Mouse (Mus musculus): ENCODE results near the gene Cntrob. TPM values are rescaled to one million over a fixed set of nuclear protein-coding genes. Genes with fewer than 3 reads are reported as not detected.

Cntrob gene
- polyA plus RNA-seq (2012; rRNA removed) = 27.8 and 31.3 TPM in 2 replicates

- peak; percentile 98 to 99 for DNase-seq (ENCODE audit: extremely low spot score in 1 of 2, low spot score in 1 of 2)
These were observed at the start of gene Cntrob, which contains the start of gene Trappc1 for GRCm38 (mm10) chr11:69323667-69324111. Gene Cntrob (minus strand): TSS chr11:69323775. Gene Trappc1 (plus strand): TSS chr11:69323980.

- peak in 1 of 2 experiments; percentile 41 for DNase-seq (ENCODE audit: extremely low spot score in 1 of 2, low spot score in 1 of 2)
These were observed 49.2 kb upstream of the Cntrob start for GRCm38 (mm10) chr11:69372780-69373170.

GRCm38 (mm10) chr11:69372056-69372779, 48.6 kb upstream of the Cntrob start:
- peak in 1 of 2 experiments; percentile 79 for DNase-seq (ENCODE audit: extremely low spot score in 1 of 2, low spot score in 1 of 2)

GRCm38 (mm10) chr11:69371601-69372000, 48.0 kb upstream of the Cntrob start:
- peak in 1 of 2 experiments; percentile 12 for DNase-seq (ENCODE audit: extremely low spot score in 1 of 2, low spot score in 1 of 2)

GRCm38 (mm10) chr11:69370817-69371215, 47.2 kb upstream of the Cntrob start:
- DNase-seq (ENCODE audit: extremely low spot score in 1 of 2, low spot score in 1 of 2) = no peak

- DNase-seq (ENCODE audit: extremely low spot score in 1 of 2, low spot score in 1 of 2) = no peak
These were observed 46.6 kb upstream of the Cntrob start for GRCm38 (mm10) chr11:69369990-69370816.

- no peak for DNase-seq (ENCODE audit: extremely low spot score in 1 of 2, low spot score in 1 of 2)
These were observed 45.8 kb upstream of the Cntrob start, which contains the start of gene Chd3 for GRCm38 (mm10) chr11:69369215-69369989. Gene Chd3 (minus strand): TSS chr11:69369406.

GRCm38 (mm10) chr11:69368356-69369214, 45.0 kb upstream of the Cntrob start:
- peak in 1 of 2 experiments; percentile 20 for DNase-seq (ENCODE audit: extremely low spot score in 1 of 2, low spot score in 1 of 2)

- peak; percentile 15 to 30 for DNase-seq (ENCODE audit: extremely low spot score in 1 of 2, low spot score in 1 of 2)
These were observed 44.2 kb upstream of the Cntrob start for GRCm38 (mm10) chr11:69367616-69368355.

- DNase-seq (ENCODE audit: extremely low spot score in 1 of 2, low spot score in 1 of 2) = peak; percentile 45 to 64
These were observed 43.5 kb upstream of the Cntrob start for GRCm38 (mm10) chr11:69366855-69367615.

GRCm38 (mm10) chr11:69366157-69366854, 42.7 kb upstream of the Cntrob start:
- DNase-seq (ENCODE audit: extremely low spot score in 1 of 2, low spot score in 1 of 2) = peak; percentile 93 to 96

GRCm38 (mm10) chr11:69365722-69366121, 42.1 kb upstream of the Cntrob start:
- DNase-seq (ENCODE audit: extremely low spot score in 1 of 2, low spot score in 1 of 2) = no peak

GRCm38 (mm10) chr11:69364910-69365309, 41.3 kb upstream of the Cntrob start:
- DNase-seq (ENCODE audit: extremely low spot score in 1 of 2, low spot score in 1 of 2) = peak; percentile 88 to 92

- DNase-seq (ENCODE audit: extremely low spot score in 1 of 2, low spot score in 1 of 2) = no peak
These were observed 40.8 kb upstream of the Cntrob start for GRCm38 (mm10) chr11:69364376-69364775.

GRCm38 (mm10) chr11:69362479-69362878, 38.9 kb upstream of the Cntrob start:
- DNase-seq (ENCODE audit: extremely low spot score in 1 of 2, low spot score in 1 of 2) = no peak

- DNase-seq (ENCODE audit: extremely low spot score in 1 of 2, low spot score in 1 of 2) = no peak
These were observed 38.4 kb upstream of the Cntrob start for GRCm38 (mm10) chr11:69362021-69362420.

- DNase-seq (ENCODE audit: extremely low spot score in 1 of 2, low spot score in 1 of 2) = no peak
These were observed 34.1 kb upstream of the Cntrob start for GRCm38 (mm10) chr11:69357690-69358089.

GRCm38 (mm10) chr11:69356544-69356943, 33.0 kb upstream of the Cntrob start:
- no peak for DNase-seq (ENCODE audit: extremely low spot score in 1 of 2, low spot score in 1 of 2)
